Mouse (Mus musculus): Measurements from ENCODE around the gene Slc4a7. TPM values are rescaled to one million over a fixed set of nuclear protein-coding genes. Genes with fewer than 3 reads are reported as not detected.

Gene Slc4a7
- polyA plus RNA-seq (2012; rRNA removed), result 1.8 and 1.9 TPM in 2 replicates

DNA sequence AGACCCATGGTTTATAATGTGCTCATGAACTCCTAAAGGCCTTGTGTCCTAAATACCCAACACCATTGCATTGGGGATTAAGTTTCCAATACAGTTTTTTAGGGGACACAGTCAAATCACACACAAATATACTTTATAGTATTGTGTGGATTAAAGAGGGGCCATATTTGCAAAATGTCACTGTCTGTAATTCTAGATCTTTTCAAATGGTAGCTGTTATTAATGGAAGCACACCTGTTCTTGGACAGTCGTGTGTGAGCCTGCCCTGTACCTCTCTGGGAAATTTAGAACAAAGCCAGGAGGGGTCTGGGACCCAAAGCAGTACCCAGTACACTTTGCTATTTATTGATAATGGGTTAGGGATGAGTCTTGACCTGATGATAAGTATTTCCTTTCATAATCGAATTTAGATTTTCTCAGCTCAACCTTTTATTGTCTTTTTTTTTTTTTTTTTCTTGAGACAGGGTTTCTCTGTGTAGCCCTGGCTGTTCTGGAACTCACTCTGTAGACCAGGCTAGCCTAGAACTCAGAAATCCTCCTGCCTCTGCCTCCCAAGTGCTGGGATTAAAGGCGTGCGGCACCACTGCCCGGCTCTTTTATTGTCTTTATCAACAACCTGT, at the start of gene Slc4a7:
Gene Slc4a7 (plus strand): TSS at position 570 of the 620 bp plus-strand sequence.

DNA sequence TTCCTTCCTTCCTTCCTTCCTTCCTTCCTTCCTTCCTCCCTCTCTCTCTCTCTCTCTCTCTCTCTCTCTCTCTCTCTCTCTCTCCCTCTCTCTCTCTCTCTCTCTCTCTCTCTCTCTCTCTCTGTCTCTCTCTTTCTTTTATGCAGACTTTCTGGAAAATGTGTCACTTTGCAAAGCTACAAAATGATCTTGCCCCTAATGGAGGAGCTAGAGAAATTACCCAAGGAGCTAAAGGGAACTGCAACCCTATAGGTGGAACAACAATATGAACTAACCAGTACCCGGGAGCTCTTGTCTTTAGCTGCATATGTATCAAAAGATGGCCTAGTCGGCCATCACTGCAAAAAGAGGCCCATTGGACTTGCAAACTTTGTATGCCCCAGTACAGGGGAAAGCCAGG, 101.0 kb downstream of the Slc4a7 start, which contains the start of gene Nek10:
Gene Nek10 (plus strand): TSS at position 301 of the 400 bp plus-strand sequence.

Other genes with a start within 250 kb of the Slc4a7 start
- under 0.01 and 0.01 TPM in 2 replicates for gene Nek10, start 101.1 kb downstream of the Slc4a7 start, polyA plus RNA-seq (2012; rRNA removed)